ENCODE assay signal across 9 mouse cellular contexts in the genomic region with DNA sequence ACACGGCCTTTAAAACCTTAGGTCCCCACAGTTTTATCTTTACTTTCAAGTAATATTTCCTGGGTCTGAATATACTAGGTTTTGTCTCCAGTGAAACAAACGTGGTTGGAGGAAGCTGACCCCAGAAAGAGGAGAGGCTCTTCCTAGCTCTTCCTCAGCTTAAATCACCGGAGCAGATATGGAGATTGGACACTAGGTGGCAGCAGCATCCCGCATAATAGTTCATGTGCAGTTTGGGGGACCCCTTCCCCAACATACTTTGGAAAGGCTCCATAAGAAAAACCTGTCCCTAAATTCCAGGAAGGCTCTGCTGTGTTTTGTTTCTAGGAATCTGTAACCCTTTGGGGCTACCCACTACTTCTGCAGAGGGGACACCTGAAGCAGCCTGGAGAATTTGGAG. TPM values are rescaled to one million over a fixed set of nuclear protein-coding genes. Genes with fewer than 3 reads are reported as not detected.
A peak's percentile ranks its signal among the peaks of the same experiment; 100 is the strongest.
DNase-seq lines count a peak whose midpoint lies in the region; ATAC-seq and TF ChIP-seq lines count a peak whose summit lies in the region.
"Had no signal": no experiment of that assay in that cellular context is flagged by ENCODE, and none has a peak within 500 bp of the region (broad histone marks: within the 10 kb centered on the region; RNA-seq: fewer than 3 reads in every experiment).

No protein-coding gene starts in this region.

- no peak for ATAC-seq in CD4-positive, CD25-positive, alpha-beta regulatory T cell, adult 4 months
- no peak for ATAC-seq in kidney, embryonic 16.5 days (ENCODE audit: low FRiP score, low TSS enrichment)
- no peak for ATAC-seq in G1E (ENCODE audit: extremely low read depth, insufficient number of reproducible peaks, low FRiP score, poor library complexity, severe bottlenecking)
- ATAC-seq in common myeloid progenitor, adult 5-6 weeks (replicated peaks; ENCODE audit: low read depth, poor library complexity, severe bottlenecking) = 0 out of 2 replicates have a peak, but pooled peaks have one; percentile 18
- no peak for ATAC-seq in liver, embryonic 13.5 days (ENCODE audit: low read depth)

- no peaks in the 10 kb centered on the region for H3K36me3 ChIP-seq in kidney, embryonic 16.5 days (ENCODE audit: insufficient read depth, low read length)
- no peaks in the 10 kb centered on the region for H3K36me3 ChIP-seq in G1E (replicated peaks)
- no peaks in the 10 kb centered on the region for H3K36me3 ChIP-seq in liver, embryonic 13.5 days

- 1% methylated on average over 4 of the region's 4 CpGs for WGBS in kidney, embryonic 16.5 days
- 0% methylated on average over 4 of the region's 4 CpGs for WGBS in liver, embryonic 13.5 days (ENCODE audit: insufficient replicate concordance)

- no peaks in the 10 kb centered on the region for H3K9me3 ChIP-seq in kidney, embryonic 16.5 days (ENCODE audit: low read length)
- no peaks in the 10 kb centered on the region for H3K9me3 ChIP-seq in G1E (replicated peaks)
- H3K9me3 ChIP-seq in liver, embryonic 13.5 days (replicated peaks) = no peaks in the 10 kb centered on the region

- peaks cover 32% of the 10 kb centered on the region for H3K4me1 ChIP-seq in kidney, embryonic 16.5 days (ENCODE audit: insufficient read depth, low read length)
- H3K4me1 ChIP-seq in G1E (ENCODE audit: insufficient read depth, low read depth, low read length) = peaks cover 78% of the 10 kb centered on the region
- H3K4me1 ChIP-seq in liver, embryonic 13.5 days (replicated peaks) = peaks cover 67% of the 10 kb centered on the region

- TF ChIP-seq CTCF in G1E (IDR thresholded peaks at IDR 0.05; ENCODE audit: low read depth, low read length) = peak; percentile 58

- DNase-seq in CD4-positive, CD25-positive, alpha-beta regulatory T cell, adult 2 months (ENCODE audit: low read depth, low spot score) = peak; percentile 80
- DNase-seq in kidney, postnatal 10 days = peak; percentile 82
- no peak for DNase-seq in G1E (ENCODE audit: low spot score)
- DNase-seq in liver, embryonic 13.5 days = peak; percentile 27
- DNase-seq in testis, postnatal 10 days (ENCODE audit: low spot score) = peak; percentile 77

- H3K9ac ChIP-seq in kidney, embryonic 16.5 days (replicated peaks; ENCODE audit: low read length) = no peak overlapping the region
- H3K9ac ChIP-seq in liver, embryonic 13.5 days = no peak overlapping the region

- no peak overlapping the region for H3K27ac ChIP-seq in kidney, embryonic 16.5 days (ENCODE audit: low read length)
- H3K27ac ChIP-seq in liver, embryonic 13.5 days = no peak overlapping the region
- H3K27ac ChIP-seq: macrophage had no signal

- H3K4me2 ChIP-seq in kidney, embryonic 16.5 days (replicated peaks; ENCODE audit: low read depth, low read length) = no peak overlapping the region
- H3K4me2 ChIP-seq in liver, embryonic 13.5 days = no peak overlapping the region

- peaks cover 12% of the 10 kb centered on the region for H3K27me3 ChIP-seq in kidney, embryonic 16.5 days (ENCODE audit: insufficient read depth, low read length)
- peaks cover 42% of the 10 kb centered on the region for H3K27me3 ChIP-seq in G1E (ENCODE audit: insufficient read depth, low read length)
- peaks cover 47% of the 10 kb centered on the region for H3K27me3 ChIP-seq in liver, embryonic 13.5 days

- no peak overlapping the region for H3K4me3 ChIP-seq in kidney, embryonic 16.5 days (ENCODE audit: low read length)
- H3K4me3 ChIP-seq in G1E (ENCODE audit: low read depth, low read length) = no peak overlapping the region
- no peak overlapping the region for H3K4me3 ChIP-seq in liver, embryonic 13.5 days (replicated peaks)

RNA-seq across cellular contexts. Expression of a gene that starts 1.9 kb away (rescaled TPM):
- 1 to 10 TPM; 2.6 to 3.7 TPM for polyA plus RNA-seq in CD4-positive, CD25-positive, alpha-beta regulatory T cell, adult 4 months (2017; shearing (Covaris generic))
- 9.8 and 11.7 TPM in 2 replicates for polyA plus RNA-seq in kidney, embryonic 16.5 days (2015; fragmentation: Nextera tagmentation; extraction: Ambion mirVana)
- total RNA-seq in G1E (2014; fragmentation: Nextera tagmentation) (15.6 and 19.8 TPM in 2 replicates), G1E (2017) (2.7 TPM in 2 replicates)
- polyA plus RNA-seq in G1E (2012) = 37.6 and 37.9 TPM in 2 replicates
- total RNA-seq in common myeloid progenitor, adult 5-6 weeks (2017) = 2.6 and 3.5 TPM in 2 replicates
- polyA plus RNA-seq in liver, embryonic 13.5 days (2015; fragmentation: Nextera tagmentation; extraction: Ambion mirVana) = 1.3 and 1.4 TPM in 2 replicates

RNA-seq across cellular contexts. Expression of a gene that starts 35.2 kb away (rescaled TPM):
- 1 to 10 TPM; 3.7 to 8.2 TPM for polyA plus RNA-seq in CD4-positive, CD25-positive, alpha-beta regulatory T cell, adult 4 months (2017; shearing (Covaris generic))
- 0.44 and 0.58 TPM in 2 replicates for polyA plus RNA-seq in kidney, embryonic 16.5 days (2015; fragmentation: Nextera tagmentation; extraction: Ambion mirVana)
- total RNA-seq in G1E (2014; fragmentation: Nextera tagmentation) (not detected in 2 replicates), G1E (2017) (0.05 TPM in 1 of 2 replicates, not detected in the other)
- polyA plus RNA-seq in G1E (2012) = not detected in 2 replicates
- total RNA-seq in common myeloid progenitor, adult 5-6 weeks (2017) = 0.53 and 0.96 TPM in 2 replicates
- polyA plus RNA-seq in liver, embryonic 13.5 days (2015; fragmentation: Nextera tagmentation; extraction: Ambion mirVana) = 0.47 and 0.65 TPM in 2 replicates
